Mouse (Mus musculus): ENCODE measurements at regions not wholly inside any gene's neighbourhood (a gene's known extent, or its start where the extent isn't known, plus 50 kb on each side); places are given as distances from the start of the nearest gene placed in this dataset.
"Not testable (repeated sequence)": the region's sequence is repeated elsewhere in the genome, so short reads cannot be mapped to it uniquely, and the experiment has no call there.

DNA sequence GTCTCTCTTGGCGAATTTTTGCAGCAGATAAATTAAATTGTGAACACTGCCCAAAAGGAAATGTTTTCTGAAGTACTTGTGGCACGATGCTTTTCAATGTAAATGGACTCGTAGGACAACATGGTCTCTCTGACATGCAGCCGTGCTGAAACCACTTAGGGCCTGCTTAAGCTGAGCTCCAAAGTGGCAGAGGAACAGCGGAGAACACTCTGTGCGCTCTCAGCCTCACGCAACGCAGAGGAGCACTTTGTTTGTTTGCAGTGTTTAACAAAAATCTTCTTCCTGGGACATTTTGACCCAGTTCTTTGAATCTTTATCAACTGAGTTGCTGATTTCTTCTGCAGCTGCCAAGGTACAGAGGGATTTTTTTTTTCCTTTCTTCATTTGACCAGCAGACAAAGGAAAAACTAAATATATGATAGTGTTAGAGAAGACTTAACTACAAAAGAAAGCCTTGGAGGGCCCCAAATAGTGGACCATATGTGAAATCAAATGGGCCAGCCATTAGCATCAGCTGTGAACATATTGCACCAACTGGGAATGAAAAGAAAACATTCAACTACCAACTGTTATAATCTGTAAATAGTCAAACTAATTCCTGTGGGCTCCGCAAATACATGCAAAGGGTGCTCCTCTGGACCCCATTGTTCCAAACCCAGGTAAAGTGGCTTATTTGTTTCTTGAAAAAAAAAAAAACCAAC is 639.5 kb downstream of the Rwdd3 start:
- peak in 1 of 2 experiments; percentile 78 for DNase-seq (ENCODE audit: low spot score in 2 of 2)

GRCm38 (mm10) chr3:120511651-120512050 is 659.8 kb downstream of the Rwdd3 start:
- DNase-seq (ENCODE audit: low spot score in 2 of 2) = no peak

- DNase-seq (ENCODE audit: low spot score in 2 of 2) = no peak
Observed at GRCm38 (mm10) chr3:120498937-120499336, 672.6 kb downstream of the Rwdd3 start.

DNA sequence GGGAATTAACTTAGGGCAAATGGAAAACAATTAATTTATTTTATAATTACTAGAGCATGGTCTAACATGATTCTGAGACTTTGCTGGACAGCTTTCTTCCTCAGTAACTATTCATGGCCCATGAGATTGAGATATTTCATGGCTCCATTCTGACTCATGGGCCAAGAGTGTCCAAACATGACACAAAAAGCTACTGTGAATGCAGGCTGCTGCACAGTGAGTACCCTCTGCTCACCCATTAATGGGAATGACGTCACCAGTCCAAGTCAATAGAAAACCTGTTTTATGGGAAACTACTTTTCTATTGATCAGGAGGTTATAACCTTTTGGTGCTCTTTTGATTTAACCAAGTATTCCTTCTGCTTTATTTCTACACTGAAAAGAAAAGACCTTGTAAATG is 693.6 kb downstream of the Rwdd3 start:
- no peak for DNase-seq (ENCODE audit: low spot score in 2 of 2)

DNA sequence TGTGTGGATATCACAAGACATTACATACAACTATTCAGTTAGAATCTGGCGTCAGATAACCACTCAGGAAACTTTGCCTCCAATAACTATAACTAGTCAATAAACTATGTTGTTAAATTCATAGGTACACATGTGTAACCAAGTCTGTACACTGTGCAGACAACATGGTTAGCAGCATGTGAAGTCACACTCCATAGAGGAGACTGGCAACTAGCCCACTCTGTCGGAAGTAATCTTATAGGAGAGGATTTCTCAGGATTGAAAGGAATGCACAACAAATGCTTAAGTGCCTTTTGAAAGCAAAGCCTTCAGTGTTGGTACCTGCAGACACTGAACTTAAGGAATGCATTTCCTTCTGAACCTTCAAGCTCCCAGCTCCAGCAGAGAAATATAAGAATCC is 693.0 kb upstream of the Ptbp2 start:
- no peak for DNase-seq (ENCODE audit: low spot score in 2 of 2)

GRCm38 (mm10) chr3:120473645-120474038 is 689.4 kb upstream of the Ptbp2 start:
- peak; percentile 37 to 75 for DNase-seq (ENCODE audit: low spot score in 2 of 2)

DNA sequence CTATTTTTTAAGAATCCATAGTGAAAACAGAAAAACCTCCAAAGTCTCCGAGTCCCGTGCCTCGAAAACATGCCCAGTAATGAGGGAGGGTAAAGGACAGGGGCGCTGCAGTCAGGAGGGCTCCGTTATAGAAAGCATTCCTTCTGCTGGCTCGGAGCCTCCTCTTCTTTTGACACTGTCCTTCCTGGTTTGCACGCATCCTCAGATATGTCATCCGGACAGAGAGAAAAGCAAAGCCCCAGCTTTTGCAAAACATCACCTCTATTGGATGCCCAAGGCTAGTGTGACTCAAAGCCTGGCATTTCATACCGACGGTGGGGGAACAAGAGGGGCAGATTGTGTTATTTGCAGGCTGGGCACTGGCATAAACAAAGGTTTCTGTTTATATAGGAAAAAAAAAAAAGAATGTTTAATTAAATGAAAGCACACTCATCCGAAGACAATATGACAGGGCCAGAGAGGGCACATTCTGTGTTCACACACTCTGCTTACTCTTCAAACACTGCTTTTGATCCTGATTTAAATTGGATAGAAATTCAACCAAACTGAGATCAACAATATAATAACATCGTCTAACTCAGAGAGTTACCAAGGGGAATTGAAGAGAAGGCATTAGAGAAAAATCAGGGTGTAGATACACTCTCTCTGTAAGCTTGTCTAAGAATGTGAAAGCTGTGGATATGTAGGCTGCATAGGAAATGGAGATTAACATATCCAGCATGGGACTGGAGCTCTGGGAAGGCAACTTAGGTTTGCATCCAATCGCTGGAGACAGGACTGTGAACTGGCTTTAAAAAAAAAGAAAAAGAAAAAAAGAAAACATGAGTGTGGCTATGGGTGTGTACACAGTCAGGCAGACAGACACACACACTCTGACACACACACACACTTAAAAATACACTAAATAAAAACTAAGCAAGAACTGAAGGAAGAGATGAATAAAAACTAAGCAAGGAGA is 688.7 kb upstream of the Ptbp2 start:
- peak; percentile 6 to 10 for DNase-seq (ENCODE audit: low spot score in 2 of 2)

GRCm38 (mm10) chr3:120471878-120472444 is 687.7 kb upstream of the Ptbp2 start:
- DNase-seq (ENCODE audit: low spot score in 2 of 2) = no peak

GRCm38 (mm10) chr3:120468887-120469286 is 684.6 kb upstream of the Ptbp2 start:
- no peak for DNase-seq (ENCODE audit: low spot score in 2 of 2)

DNA sequence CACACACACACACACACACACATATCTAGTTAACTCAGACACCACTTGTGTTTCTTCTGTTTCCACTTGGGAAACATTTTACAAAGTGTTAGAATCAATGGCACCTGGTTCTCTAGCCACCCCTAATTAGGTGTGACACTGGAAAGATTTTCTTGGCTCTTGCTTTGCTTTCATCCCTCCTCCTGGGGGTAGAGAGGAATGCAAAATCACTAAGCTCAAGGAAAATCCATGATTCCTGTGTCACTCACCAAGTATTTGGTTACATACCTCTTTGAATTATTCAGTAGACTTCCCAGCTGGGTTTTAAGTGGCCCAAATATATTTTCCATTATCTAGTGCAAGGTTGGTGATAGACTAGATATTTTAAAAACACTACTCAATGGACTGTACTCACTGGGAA is 676.5 kb upstream of the Ptbp2 start:
- no peak for DNase-seq (ENCODE audit: low spot score in 2 of 2)

DNA sequence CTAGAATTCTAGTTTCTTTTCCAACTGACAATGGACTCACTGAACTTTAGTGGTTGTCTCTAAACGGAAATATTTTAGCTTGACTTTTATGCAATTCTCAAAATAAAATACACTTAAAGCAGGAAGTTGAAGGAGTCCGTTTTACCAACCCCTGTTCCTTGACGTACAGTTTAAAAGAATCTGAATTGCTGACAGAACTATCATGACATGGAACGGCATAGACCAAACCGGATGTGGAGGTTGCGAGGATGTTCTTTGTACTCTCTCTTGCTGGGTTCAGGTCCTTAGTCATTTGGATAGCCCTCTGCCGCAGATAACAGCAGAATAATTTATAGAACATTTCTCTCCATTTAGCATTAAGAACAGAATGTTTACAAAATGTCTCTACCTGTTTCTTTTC is 673.6 kb upstream of the Ptbp2 start:
- no peak for DNase-seq (ENCODE audit: low spot score in 2 of 2)

DNA sequence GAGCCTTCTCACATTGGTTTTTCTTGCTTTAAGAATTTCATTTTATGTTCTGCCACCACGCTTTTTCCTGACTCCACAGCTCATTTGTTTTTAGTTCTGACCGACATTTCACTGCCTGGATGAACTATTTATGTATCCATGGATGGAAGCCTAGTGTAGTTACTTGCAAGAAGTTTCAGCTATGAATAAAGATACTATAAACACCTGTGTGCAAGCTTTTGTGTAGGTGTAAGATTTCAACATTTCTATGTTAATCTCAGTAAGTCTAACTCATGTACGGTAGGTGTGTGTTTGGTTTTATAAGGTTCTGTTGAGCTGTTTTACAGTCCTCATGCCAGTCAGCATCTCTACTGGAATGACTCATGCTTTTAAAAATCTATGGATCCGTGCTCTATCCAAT is 656.9 kb upstream of the Ptbp2 start:
- DNase-seq (ENCODE audit: low spot score in 2 of 2) = no peak

DNA sequence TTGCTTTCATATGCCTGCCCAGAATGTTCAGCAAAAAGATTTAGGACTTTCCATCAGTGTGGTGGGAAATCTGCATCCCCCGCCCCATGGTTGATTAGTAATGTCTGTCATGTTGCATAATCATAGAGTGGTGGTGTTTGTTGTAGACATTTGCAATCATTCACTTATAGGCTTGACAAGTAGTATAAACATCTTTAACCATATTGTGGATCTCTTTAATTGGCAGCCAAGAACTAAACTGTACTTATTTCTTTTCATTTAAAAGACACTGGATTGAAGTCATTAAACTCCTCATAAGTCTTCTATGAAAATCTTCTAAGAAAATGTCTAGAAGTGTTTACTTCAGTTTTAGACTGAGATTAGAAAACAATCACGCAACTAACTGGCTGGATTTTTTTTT is 646.0 kb upstream of the Ptbp2 start:
- DNase-seq (ENCODE audit: low spot score in 2 of 2) = no peak

- no peak for DNase-seq (ENCODE audit: low spot score in 2 of 2)
Observed at GRCm38 (mm10) chr3:120416634-120417033, 632.4 kb upstream of the Ptbp2 start.

DNA sequence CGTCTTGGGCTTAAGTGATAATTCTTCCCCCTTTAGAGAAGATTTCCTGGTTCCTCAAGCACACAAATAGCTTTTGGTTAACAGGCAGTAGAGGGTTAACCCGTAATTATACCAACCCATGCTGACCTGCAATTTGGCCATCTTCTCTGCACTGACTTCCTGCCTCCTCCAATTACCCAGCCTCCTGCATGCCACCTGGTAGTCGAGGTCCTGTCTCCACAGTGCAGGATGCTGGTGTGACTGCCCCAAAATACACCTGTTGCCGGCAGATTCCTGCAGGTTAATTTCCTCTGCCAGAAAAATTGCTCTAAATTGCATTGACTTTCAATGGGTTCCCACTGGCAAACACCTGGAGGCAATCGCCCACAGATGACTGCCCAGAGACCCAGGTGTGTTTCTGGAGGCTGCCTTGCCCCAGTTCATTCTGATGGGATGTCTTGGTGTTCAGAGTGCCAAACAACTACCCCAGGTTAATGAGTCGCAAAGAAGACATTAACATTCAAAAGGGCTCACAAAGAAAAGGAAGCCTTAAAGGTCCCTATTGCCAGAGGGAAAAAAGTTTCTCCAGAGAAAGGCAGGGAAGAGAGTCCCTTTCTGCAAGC is 591.5 kb upstream of the Ptbp2 start:
- no peak for DNase-seq (ENCODE audit: low spot score in 2 of 2)

- peak; percentile 5 to 27 for DNase-seq (ENCODE audit: low spot score in 2 of 2)
Observed at GRCm38 (mm10) chr3:120342747-120343377, 558.6 kb upstream of the Ptbp2 start.

DNA sequence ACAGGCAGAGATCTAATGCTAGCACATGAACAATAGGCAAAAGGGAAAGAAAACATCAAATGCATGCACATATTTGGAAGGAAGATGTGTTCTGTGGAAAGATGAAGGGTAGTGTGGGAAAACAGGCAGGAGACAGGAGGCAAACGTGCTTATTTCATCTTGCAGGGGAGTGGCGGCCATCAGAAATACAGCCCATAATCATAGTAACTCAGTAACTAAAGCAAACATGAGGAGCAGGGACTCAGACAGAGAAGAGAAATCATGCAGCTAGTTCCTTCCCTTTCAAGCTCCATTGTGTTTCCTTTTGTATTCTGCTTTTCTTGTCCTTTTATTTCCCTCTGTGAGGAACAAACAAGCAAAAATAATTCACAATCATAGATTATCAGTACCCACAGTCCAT is 557.6 kb upstream of the Ptbp2 start:
- DNase-seq (ENCODE audit: low spot score in 2 of 2) = peak in 1 of 2 experiments; percentile 26

GRCm38 (mm10) chr3:120335843-120336585 is 551.7 kb upstream of the Ptbp2 start:
- peak in 1 of 2 experiments; percentile 9 for DNase-seq (ENCODE audit: low spot score in 2 of 2)

GRCm38 (mm10) chr3:120307042-120307441 is 522.8 kb upstream of the Ptbp2 start:
- DNase-seq (ENCODE audit: low spot score in 2 of 2) = not testable (repeated sequence)

- no peak for DNase-seq (ENCODE audit: low spot score in 2 of 2)
Observed at GRCm38 (mm10) chr3:120305608-120306007, 521.3 kb upstream of the Ptbp2 start.
